Mouse (Mus musculus): ENCODE measurements at regions not wholly inside any gene's neighbourhood (a gene's known extent, or its start where the extent isn't known, plus 50 kb on each side); places are given as distances from the start of the nearest gene placed in this dataset.

GRCm38 (mm10) chr10:110858407-110858920 is 61.1 kb upstream of the Csrp2 start:
- no peak for TF ChIP-seq CTCF (conservative IDR thresholded peaks at IDR 0.05; ENCODE audit: insufficient read depth, insufficient read length, low read depth, low read length)
- no peak for TF ChIP-seq POLR2A (IDR thresholded peaks at IDR 0.05; ENCODE audit: low read depth, low read length)

All from kidney, adult 2 months (tissue).